Mouse (Mus musculus) ovary, postnatal 36 days (tissue): ENCODE measurements at regions not wholly inside any gene's neighbourhood (a gene's known extent, or its start where the extent isn't known, plus 50 kb on each side); places are given as distances from the start of the nearest gene placed in this dataset.

Experiments
- DNase-seq: peaks from one replicate; pipeline ENCODE4 v3.0.0; 2022; ENCODE audit warnings: low spot score, mixed read lengths

- DNase-seq: peak; percentile 26
Measured at GRCm38 (mm10) chrX:21293666-21294065, 118.2 kb upstream of the Gm21876 start.

- DNase-seq: no peak
Measured at GRCm38 (mm10) chrX:21295460-21295859, 120.0 kb upstream of the Gm21876 start.

- no peak for DNase-seq
Measured at GRCm38 (mm10) chrX:21297349-21297748, 121.9 kb upstream of the Gm21876 start.

GRCm38 (mm10) chrX:21334499-21335032 lies 149.8 kb upstream of the Agtr2 start:
- peak; percentile 5 for DNase-seq

- no peak for DNase-seq
Measured at GRCm38 (mm10) chrX:21344397-21344796, 139.9 kb upstream of the Agtr2 start.

- no peak for DNase-seq
Measured at GRCm38 (mm10) chrX:21350503-21350902, 133.8 kb upstream of the Agtr2 start.

GRCm38 (mm10) chrX:21352350-21352749 lies 132.0 kb upstream of the Agtr2 start:
- no peak for DNase-seq

- peak; percentile 31 for DNase-seq
Measured at GRCm38 (mm10) chrX:21360771-21361667, 123.3 kb upstream of the Agtr2 start.

GRCm38 (mm10) chrX:21385221-21385620 lies 99.1 kb upstream of the Agtr2 start:
- DNase-seq: no peak

GRCm38 (mm10) chrX:21389992-21390391 lies 94.4 kb upstream of the Agtr2 start:
- DNase-seq: no peak

- peak; percentile 4 for DNase-seq
Measured at GRCm38 (mm10) chrX:21393212-21393611, 91.1 kb upstream of the Agtr2 start.

GRCm38 (mm10) chrX:21424797-21425196 lies 59.5 kb upstream of the Agtr2 start:
- DNase-seq: no peak

GRCm38 (mm10) chrX:21428081-21428480 lies 56.3 kb upstream of the Agtr2 start:
- no peak for DNase-seq

- no peak for DNase-seq
Measured at GRCm38 (mm10) chrX:21433501-21433900, 50.8 kb upstream of the Agtr2 start.
